ENCODE assay signal across 8 mouse cellular contexts in genomic region chr2:158408997-158409594, GRCm38 (mm10). TPM values are rescaled to one million over a fixed set of nuclear protein-coding genes. Genes with fewer than 3 reads are reported as not detected.
DNase-seq lines count a peak whose midpoint lies in the region; ATAC-seq and TF ChIP-seq lines count a peak whose summit lies in the region.

No protein-coding gene starts in this region.

- H3K4me2 ChIP-seq in limb, embryonic 13.5 days (replicated peaks), result peak overlapping the region; percentile 65

- peak overlapping the region; percentile 51 for H3K9ac ChIP-seq in liver, adult 2 months (ENCODE audit: low read depth, low read length)
- peak overlapping the region; percentile 48 for H3K9ac ChIP-seq in limb, embryonic 13.5 days

- H3K79me2 ChIP-seq in liver, adult 2 months (ENCODE audit: control insufficient read depth, insufficient read depth, low read length), result peaks cover 12% of the 10 kb centered on the region; the same call in 1 of the 2 replicates

- no peaks in the 10 kb centered on the region for H3K9me3 ChIP-seq in limb, embryonic 13.5 days

- H3K4me1 ChIP-seq in liver, adult 2 months (ENCODE audit: control insufficient read depth, insufficient read depth, low read length), result peaks cover 9% of the 10 kb centered on the region
- H3K4me1 ChIP-seq in embryonic fibroblast, embryonic 13.5 days (ENCODE audit: control insufficient read depth, insufficient read depth, low read length), result 0 out of 2 replicates have a peak, but pooled peaks cover 4% of the 10 kb centered on the region
- peaks cover 25% of the 10 kb centered on the region for H3K4me1 ChIP-seq in limb, embryonic 13.5 days
- H3K4me1 ChIP-seq in small intestine, adult 2 months (ENCODE audit: control insufficient read depth, insufficient read depth, insufficient read length, low read length), result peaks cover 8% of the 10 kb centered on the region

- peak overlapping the region; percentile 39 for H3K4me3 ChIP-seq in liver, adult 2 months (ENCODE audit: insufficient read depth, low read depth, low read length)
- 0 out of 2 replicates have a peak overlapping the region, but pooled peaks have one; percentile 14 for H3K4me3 ChIP-seq in embryonic fibroblast, embryonic 13.5 days (ENCODE audit: insufficient read depth, low read length)
- peak overlapping the region; percentile 96 for H3K4me3 ChIP-seq in limb, embryonic 13.5 days
- H3K4me3 ChIP-seq in small intestine, adult 2 months (ENCODE audit: low read depth, low read length), result peak overlapping the region; percentile 97

- no peaks in the 10 kb centered on the region for H3K27me3 ChIP-seq in liver, adult 2 months (ENCODE audit: control insufficient read depth, insufficient read depth, low read length)
- H3K27me3 ChIP-seq in limb, embryonic 13.5 days, result no peaks in the 10 kb centered on the region
- no peaks in the 10 kb centered on the region for H3K27me3 ChIP-seq in small intestine, adult 2 months (ENCODE audit: control insufficient read depth, insufficient read depth, low read length)

- no peak for TF ChIP-seq POLR2A in liver, adult 2 months (IDR thresholded peaks at IDR 0.05; ENCODE audit: extremely low read depth, insufficient read depth, low read length)
- no peak for TF ChIP-seq POLR2A in embryonic fibroblast, embryonic 13.5 days (IDR thresholded peaks at IDR 0.05; ENCODE audit: low read depth, low read length)
- TF ChIP-seq POLR2A in small intestine, adult 2 months (IDR thresholded peaks at IDR 0.05; ENCODE audit: low read depth, low read length), result no peak

- no peak for TF ChIP-seq CTCF in liver, adult 2 months (IDR thresholded peaks at IDR 0.05; ENCODE audit: low read depth, low read length)
- no peak for TF ChIP-seq CTCF in embryonic fibroblast, embryonic 13.5 days (IDR thresholded peaks at IDR 0.05; ENCODE audit: borderline replicate concordance, insufficient read depth, low read length)
- no peak for TF ChIP-seq CTCF in small intestine, adult 2 months (IDR thresholded peaks at IDR 0.05; ENCODE audit: extremely low read depth, insufficient read length, insufficient replicate concordance, low read depth, low read length)

- no peaks in the 10 kb centered on the region for H3K36me3 ChIP-seq in liver, adult 2 months (ENCODE audit: control insufficient read depth, insufficient read depth, low read length)
- no peaks in the 10 kb centered on the region for H3K36me3 ChIP-seq in limb, embryonic 13.5 days
- no peaks in the 10 kb centered on the region for H3K36me3 ChIP-seq in small intestine, adult 2 months (ENCODE audit: control insufficient read depth, insufficient read depth, low read length)

- no peak for ATAC-seq in limb, embryonic 13.5 days (ENCODE audit: low FRiP score, low read depth)
- no peak for ATAC-seq in cerebellum, adult (ENCODE audit: insufficient number of reproducible peaks, low FRiP score, low TSS enrichment)

- no peak overlapping the region for H3K27ac ChIP-seq in liver, adult 2 months (replicated peaks; ENCODE audit: insufficient read depth, low read depth, low read length)
- H3K27ac ChIP-seq in embryonic fibroblast, embryonic 13.5 days (ENCODE audit: insufficient read depth, low read length), result no peak overlapping the region
- no peak overlapping the region for H3K27ac ChIP-seq in limb, embryonic 13.5 days
- H3K27ac ChIP-seq in small intestine, adult 2 months (ENCODE audit: insufficient read depth, low read depth, low read length), result 0 out of 2 replicates have a peak overlapping the region, but pooled peaks have one; percentile 18

- no peak for DNase-seq in liver, adult 2 months (ENCODE audit: extremely low read depth, low read depth, low spot score)
- no peak for DNase-seq in liver
- DNase-seq in thymus, postnatal 14 days, result no peak
- no peak for DNase-seq in kidney, postnatal 4 days

- 18% methylated on average over 14 of the region's 14 CpGs for WGBS in liver, adult 2 months
- WGBS in limb, embryonic 13.5 days, result 26% methylated on average over 14 of the region's 14 CpGs
- WGBS in small intestine, adult 2 months, result 13% methylated on average over 14 of the region's 14 CpGs

RNA-seq across cellular contexts. Expression of gene Ralgapb, which starts 0.6 kb away (rescaled TPM):
- 9.7 and 9.9 TPM in 2 replicates for total RNA-seq in liver, adult 2 months (2014; rRNA removed)
- polyA plus RNA-seq in liver, adult 2 months (2012; rRNA removed), result 5.6 and 6.1 TPM in 2 replicates
- 49.5 and 55.2 TPM in 2 replicates for polyA plus RNA-seq in embryonic fibroblast, embryonic 13.5 days (2011; ENCODE audit: insufficient read length, low read depth, missing spikeins)
- 17.5 and 18.6 TPM in 2 replicates for polyA plus RNA-seq in limb, embryonic 13.5 days (2015; fragmentation: Nextera tagmentation; extraction: Ambion mirVana)
- polyA plus RNA-seq in small intestine, adult 2 months (2012; rRNA removed), result 7.1 and 16.4 TPM in 2 replicates

RNA-seq across cellular contexts. Expression of gene Snhg11, which starts 33.7 kb away (rescaled TPM):
- 0.74 and 0.92 TPM in 2 replicates for total RNA-seq in liver, adult 2 months (2014; rRNA removed)
- 2.2 and 3.5 TPM in 2 replicates for polyA plus RNA-seq in liver, adult 2 months (2012; rRNA removed)
- polyA plus RNA-seq in embryonic fibroblast, embryonic 13.5 days (2011; ENCODE audit: insufficient read length, low read depth, missing spikeins), result 0.54 and 1.3 TPM in 2 replicates
- 8.7 and 9.9 TPM in 2 replicates for polyA plus RNA-seq in limb, embryonic 13.5 days (2015; fragmentation: Nextera tagmentation; extraction: Ambion mirVana)
- polyA plus RNA-seq in small intestine, adult 2 months (2012; rRNA removed), result 1.4 and 2.0 TPM in 2 replicates

Comparison
In these comparisons a context has a peak if more than half of its experiments do, and no peak if none do; other contexts are left out.
1. H3K4me3 ChIP-seq: peak in every context shown above with its lines; median percentile 97 in small intestine, adult 2 months; 96 in limb, embryonic 13.5 days; 39 in liver, adult 2 months; 14 in embryonic fibroblast, embryonic 13.5 days.